8 mouse cellular contexts compared by ENCODE assay signal in the genomic region with DNA sequence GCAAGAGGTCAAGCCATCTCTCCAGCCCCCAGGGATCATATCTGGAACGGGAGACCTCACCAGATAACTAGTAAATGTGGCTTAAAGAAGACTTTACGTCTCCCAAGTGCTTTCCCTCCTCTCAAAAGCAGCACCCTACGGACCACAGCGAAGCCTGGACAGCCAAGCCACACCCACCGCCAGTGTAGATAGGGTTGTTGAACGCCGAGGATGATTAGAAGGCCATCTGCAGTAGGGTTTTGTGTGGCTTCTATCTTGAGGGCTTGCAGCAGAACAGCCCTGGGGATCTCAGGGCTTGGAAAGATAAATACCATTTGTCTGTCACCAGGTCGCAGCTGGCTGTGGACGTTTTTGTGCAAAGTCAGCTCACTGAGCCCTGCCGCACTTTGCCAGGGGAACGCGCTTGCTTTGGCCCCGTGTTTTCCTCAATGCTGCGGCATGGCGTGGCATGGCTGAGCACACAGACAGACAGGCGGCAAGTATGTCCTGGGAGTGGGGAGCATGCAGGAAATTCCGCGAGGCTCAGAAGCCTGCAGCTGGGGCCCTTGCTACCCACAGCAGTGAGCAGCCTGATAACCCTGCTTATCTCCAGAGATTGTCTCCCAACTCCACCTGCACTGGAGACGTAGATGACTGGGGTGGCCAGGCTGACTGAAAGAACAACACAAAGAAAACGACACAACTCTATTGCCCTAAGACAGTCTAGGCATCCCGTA. TPM values are rescaled to one million over a fixed set of nuclear protein-coding genes. Genes with fewer than 3 reads are reported as not detected.
DNase-seq lines count a peak whose midpoint lies in the region; ATAC-seq and TF ChIP-seq lines count a peak whose summit lies in the region.

No protein-coding gene starts in this region.

- no peaks in the 10 kb centered on the region for H3K9me3 ChIP-seq in lung, postnatal 0 days (ENCODE audit: low read length)
- no peaks in the 10 kb centered on the region for H3K9me3 ChIP-seq in liver, embryonic 11.5 days (ENCODE audit: control insufficient read depth, low read length)
- no peaks in the 10 kb centered on the region for H3K9me3 ChIP-seq in stomach, embryonic 14.5 days (ENCODE audit: control insufficient read depth, low read depth, low read length)

- H3K4me1 ChIP-seq in lung, postnatal 0 days (ENCODE audit: insufficient read depth, low read depth, low read length) = no peaks in the 10 kb centered on the region
- H3K4me1 ChIP-seq in liver, embryonic 11.5 days (replicated peaks; ENCODE audit: control insufficient read depth, insufficient read depth, low read length) = peaks cover 3% of the 10 kb centered on the region; the same call in 1 of the 2 replicates
- peaks cover 4% of the 10 kb centered on the region; the same call in 1 of the 2 replicates for H3K4me1 ChIP-seq in stomach, embryonic 14.5 days (ENCODE audit: control insufficient read depth, insufficient read depth, low read length)

- H3K4me2 ChIP-seq in lung, postnatal 0 days (replicated peaks; ENCODE audit: low read depth, low read length) = peak overlapping the region; percentile 37
- peak overlapping the region; percentile 60 for H3K4me2 ChIP-seq in liver, embryonic 11.5 days
- H3K4me2 ChIP-seq in stomach, embryonic 14.5 days (replicated peaks; ENCODE audit: low read depth, low read length) = peak overlapping the region; percentile 38

- no peak overlapping the region for H3K4me3 ChIP-seq in lung, postnatal 0 days (ENCODE audit: low read depth, low read length)
- 0 out of 2 replicates have a peak overlapping the region, but pooled peaks have one; percentile 13 for H3K4me3 ChIP-seq in liver, embryonic 11.5 days (ENCODE audit: low read depth, low read length)
- H3K4me3 ChIP-seq in stomach, embryonic 14.5 days (ENCODE audit: low read depth, low read length) = no peak overlapping the region

- no peaks in the 10 kb centered on the region for H3K27me3 ChIP-seq in lung, postnatal 0 days (replicated peaks; ENCODE audit: insufficient read depth, low read length)
- H3K27me3 ChIP-seq in liver, embryonic 11.5 days (replicated peaks; ENCODE audit: control insufficient read depth, insufficient read depth, low read length) = no peaks in the 10 kb centered on the region
- H3K27me3 ChIP-seq in stomach, embryonic 14.5 days (ENCODE audit: control insufficient read depth, insufficient read depth, low read length) = no peaks in the 10 kb centered on the region

- no peak for TF ChIP-seq EP300 in lung, postnatal 0 days (IDR thresholded peaks at IDR 0.05)

- no peak for ATAC-seq in lung, postnatal 0 days
- peak; percentile 35; the same call in 1 of the 2 replicates for ATAC-seq in liver, embryonic 11.5 days (replicated peaks; ENCODE audit: low FRiP score)
- 0 out of 2 replicates have a peak, but pooled peaks have one; percentile 16 for ATAC-seq in stomach, embryonic 14.5 days (ENCODE audit: insufficient number of reproducible peaks, insufficient read depth, low FRiP score, low read depth)

- peak; percentile 8 for DNase-seq in embryo, embryonic 10.5 days (ENCODE audit: low spot score)
- no peak for DNase-seq in embryo, embryonic 10 days (ENCODE audit: low spot score)
- DNase-seq in lung, postnatal 0 days (ENCODE audit: low spot score) = no peak
- no peak for DNase-seq in lung, postnatal 14 days
- DNase-seq in liver, embryonic 11.5 days (ENCODE audit: low spot score) = no peak
- DNase-seq in spleen, postnatal 10 days (ENCODE audit: low spot score in 2 of 2) = no peak
- DNase-seq in cerebellum, postnatal 25 days = no peak

- H3K36me3 ChIP-seq in lung, postnatal 0 days (ENCODE audit: insufficient read depth, low read length) = no peaks in the 10 kb centered on the region
- no peaks in the 10 kb centered on the region for H3K36me3 ChIP-seq in liver, embryonic 11.5 days (ENCODE audit: control insufficient read depth, insufficient read depth, low read length)
- no peaks in the 10 kb centered on the region for H3K36me3 ChIP-seq in stomach, embryonic 14.5 days (ENCODE audit: control insufficient read depth, insufficient read depth, low read length)

- 22% methylated on average over 21 of the region's 21 CpGs for WGBS in lung, postnatal 0 days
- WGBS in liver, embryonic 11.5 days = 17% methylated on average over 21 of the region's 21 CpGs
- 34% methylated on average over 21 of the region's 21 CpGs for WGBS in stomach, embryonic 14.5 days

- no peak for TF ChIP-seq CTCF in lung, postnatal 0 days (IDR thresholded peaks at IDR 0.05)

- no peak overlapping the region for H3K27ac ChIP-seq in lung, postnatal 0 days (ENCODE audit: low read length)
- H3K27ac ChIP-seq in liver, embryonic 11.5 days (ENCODE audit: low read depth, low read length) = no peak overlapping the region
- no peak overlapping the region for H3K27ac ChIP-seq in stomach, embryonic 14.5 days (ENCODE audit: low read length)

- H3K9ac ChIP-seq in lung, postnatal 0 days (replicated peaks; ENCODE audit: low read depth) = no peak overlapping the region
- H3K9ac ChIP-seq in liver, embryonic 11.5 days (ENCODE audit: low read depth, low read length) = no peak overlapping the region
- no peak overlapping the region for H3K9ac ChIP-seq in stomach, embryonic 14.5 days (replicated peaks; ENCODE audit: low read depth, low read length)

RNA-seq across cellular contexts. Expression of gene 1600014C10Rik, which starts 15.9 kb away (rescaled TPM):
- 15.0 and 16.0 TPM in 2 replicates for polyA plus RNA-seq in lung, postnatal 0 days (2015; fragmentation: Nextera tagmentation; extraction: Ambion mirVana)
- polyA plus RNA-seq in liver, embryonic 11.5 days (2014; fragmentation: Nextera tagmentation; extraction: Ambion mirVana) = 11.9 and 12.4 TPM in 2 replicates
- 14.7 and 14.9 TPM in 2 replicates for polyA plus RNA-seq in stomach, embryonic 14.5 days (2014; fragmentation: Nextera tagmentation; extraction: Ambion mirVana)

RNA-seq across cellular contexts. Expression of gene Ccne1, which starts 59.8 kb away (rescaled TPM):
- polyA plus RNA-seq in lung, postnatal 0 days (2015; fragmentation: Nextera tagmentation; extraction: Ambion mirVana) = 2.9 and 3.6 TPM in 2 replicates
- polyA plus RNA-seq in liver, embryonic 11.5 days (2014; fragmentation: Nextera tagmentation; extraction: Ambion mirVana) = 191 and 205 TPM in 2 replicates
- 70.3 and 74.8 TPM in 2 replicates for polyA plus RNA-seq in stomach, embryonic 14.5 days (2014; fragmentation: Nextera tagmentation; extraction: Ambion mirVana)

Comparison
In these comparisons a context has a peak if more than half of its experiments do, and no peak if none do; other contexts are left out.
1. RNA of gene Ccne1, which starts 59.8 kb away (polyA plus RNA-seq): 191 to 205 TPM in liver, embryonic 11.5 days and 70.3 to 74.8 TPM in stomach, embryonic 14.5 days; 2.9 to 3.6 TPM in lung, postnatal 0 days; every median in the first group is over 10 times any median in the second.
2. Peak in every context shown above with its lines, with median percentiles within 50 percentile points of each other: H3K4me2 ChIP-seq.